In the genomic region with DNA sequence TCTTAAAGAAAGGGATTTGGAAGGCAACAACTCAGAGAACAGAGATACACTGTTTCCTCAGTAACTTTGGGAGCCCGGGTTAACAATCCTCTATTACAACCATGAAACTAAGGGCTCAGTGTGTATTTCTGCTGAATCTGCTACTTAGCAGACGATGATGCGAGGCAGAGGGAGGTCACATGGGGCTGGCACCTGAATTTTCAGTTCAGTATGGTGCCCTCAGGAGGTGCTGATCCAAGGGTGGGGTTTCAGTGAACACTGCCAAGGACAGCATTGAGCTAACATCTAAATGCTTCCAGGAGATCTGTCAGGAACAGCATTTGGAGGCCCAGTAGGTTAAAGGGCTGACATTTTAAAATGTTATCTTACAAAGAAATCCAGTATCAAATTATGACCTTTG, we compare ENCODE assay signal across 9 mouse cellular contexts. TPM values are rescaled to one million over a fixed set of nuclear protein-coding genes. Genes with fewer than 3 reads are reported as not detected.
A peak's percentile ranks its signal among the peaks of the same experiment; 100 is the strongest.
DNase-seq lines count a peak whose midpoint lies in the region; ATAC-seq and TF ChIP-seq lines count a peak whose summit lies in the region.
"Had no signal": no experiment of that assay in that cellular context is flagged by ENCODE, and none has a peak within 500 bp of the region (broad histone marks: within the 10 kb centered on the region; RNA-seq: fewer than 3 reads in every experiment).

No protein-coding gene starts in this region.

- peak overlapping the region; percentile 12; the same call in 1 of the 2 replicates for H3K9ac ChIP-seq in kidney, embryonic 15.5 days
- 0 out of 2 replicates have a peak overlapping the region, but pooled peaks have one; percentile 25 for H3K9ac ChIP-seq in embryonic facial prominence, embryonic 14.5 days (ENCODE audit: low read depth, low read length)
- H3K9ac ChIP-seq in intestine, embryonic 16.5 days (ENCODE audit: low read depth, low read length): peak overlapping the region; percentile 65
- H3K9ac ChIP-seq in midbrain, postnatal 0 days (replicated peaks; ENCODE audit: low read length, poor library complexity, severe bottlenecking): no peak overlapping the region

- DNase-seq in kidney, adult 8-10 months: no peak
- no peak for DNase-seq in embryonic facial prominence, embryonic 14.5 days (ENCODE audit: low spot score)
- DNase-seq in midbrain, postnatal 0 days (ENCODE audit: low spot score): no peak
- DNase-seq in gastrocnemius, adult 2 months: no peak
- no peak for DNase-seq in lung, postnatal 25 days (ENCODE audit: low spot score)
- DNase-seq: kidney, adult 9 months had no signal

- ATAC-seq in kidney, embryonic 15.5 days (replicated peaks; ENCODE audit: low FRiP score): no peak
- no peak for ATAC-seq in embryonic facial prominence, embryonic 14.5 days (ENCODE audit: low read depth)
- ATAC-seq in intestine, embryonic 16.5 days: no peak
- ATAC-seq in midbrain, postnatal 0 days (ENCODE audit: low FRiP score): no peak
- ATAC-seq in CD4-positive, CD25-positive, alpha-beta regulatory T cell, adult 4 months: no peak

- intact Hi-C loops in gastrocnemius, adult 2 months (cut with DNase I): loop anchor here (5.0 kb wide), 2 partner anchors 52 to 67 kb away; no protein-coding TSS in a partner anchor

- 59% methylated on average over 3 of the region's 3 CpGs for WGBS in kidney, embryonic 15.5 days
- WGBS in embryonic facial prominence, embryonic 14.5 days: 46% methylated on average over 3 of the region's 3 CpGs
- WGBS in intestine, embryonic 16.5 days: 42% methylated on average over 3 of the region's 3 CpGs
- WGBS in midbrain, postnatal 0 days: 60% methylated on average over 3 of the region's 3 CpGs

- H3K4me3 ChIP-seq in kidney, embryonic 15.5 days (replicated peaks): peak overlapping the region; percentile 34
- H3K4me3 ChIP-seq in embryonic facial prominence, embryonic 14.5 days (ENCODE audit: low read depth, low read length): peak overlapping the region; percentile 7
- H3K4me3 ChIP-seq in intestine, embryonic 16.5 days (ENCODE audit: low read length): peak overlapping the region; percentile 30
- no peak overlapping the region for H3K4me3 ChIP-seq in midbrain, postnatal 0 days (ENCODE audit: low read depth, low read length)
- H3K4me3 ChIP-seq in gastrocnemius, adult 2 months: no peak overlapping the region

- no peaks in the 10 kb centered on the region for H3K9me3 ChIP-seq in kidney, embryonic 15.5 days (replicated peaks)
- H3K9me3 ChIP-seq in embryonic facial prominence, embryonic 14.5 days (ENCODE audit: control insufficient read depth, low read length): no peaks in the 10 kb centered on the region
- H3K9me3 ChIP-seq in intestine, embryonic 16.5 days (ENCODE audit: control insufficient read depth, low read length): no peaks in the 10 kb centered on the region
- no peaks in the 10 kb centered on the region for H3K9me3 ChIP-seq in midbrain, postnatal 0 days (ENCODE audit: low read length)

- H3K4me2 ChIP-seq in kidney, embryonic 15.5 days: peak overlapping the region; percentile 55
- peak overlapping the region; percentile 39 for H3K4me2 ChIP-seq in embryonic facial prominence, embryonic 14.5 days (ENCODE audit: low read depth, low read length)
- H3K4me2 ChIP-seq in intestine, embryonic 16.5 days (ENCODE audit: low read depth, low read length): peak overlapping the region; percentile 56
- peak overlapping the region; percentile 12; the same call in 1 of the 2 replicates for H3K4me2 ChIP-seq in midbrain, postnatal 0 days (ENCODE audit: low read depth, low read length, poor library complexity, severe bottlenecking)

- 0 out of 2 replicates have a peak, but pooled peaks cover 3% of the 10 kb centered on the region for H3K27me3 ChIP-seq in kidney, embryonic 15.5 days
- 0 out of 2 replicates have a peak, but pooled peaks cover 10% of the 10 kb centered on the region for H3K27me3 ChIP-seq in embryonic facial prominence, embryonic 14.5 days (replicated peaks; ENCODE audit: control insufficient read depth, insufficient read depth, low read length)
- no peaks in the 10 kb centered on the region for H3K27me3 ChIP-seq in intestine, embryonic 16.5 days (replicated peaks; ENCODE audit: control insufficient read depth, insufficient read depth, low read length)
- H3K27me3 ChIP-seq in midbrain, postnatal 0 days (ENCODE audit: insufficient read depth, low read length): peaks cover 20% of the 10 kb centered on the region

- TF ChIP-seq CTCF in midbrain, postnatal 0 days (IDR thresholded peaks at IDR 0.05): no peak
- no peak for TF ChIP-seq CTCF in gastrocnemius, adult 2 months (IDR thresholded peaks at IDR 0.05)

- peaks cover 43% of the 10 kb centered on the region for H3K4me1 ChIP-seq in kidney, embryonic 15.5 days
- peaks cover 3% of the 10 kb centered on the region; the same call in 1 of the 2 replicates for H3K4me1 ChIP-seq in embryonic facial prominence, embryonic 14.5 days (ENCODE audit: control insufficient read depth, insufficient read depth, low read length)
- H3K4me1 ChIP-seq in intestine, embryonic 16.5 days (ENCODE audit: control insufficient read depth, insufficient read depth, low read length): peaks cover 27% of the 10 kb centered on the region
- H3K4me1 ChIP-seq in midbrain, postnatal 0 days (ENCODE audit: insufficient read depth, low read length): 0 out of 2 replicates have a peak, but pooled peaks cover 2% of the 10 kb centered on the region

- H3K36me3 ChIP-seq in kidney, embryonic 15.5 days: peaks cover 37% of the 10 kb centered on the region
- peaks cover 29% of the 10 kb centered on the region for H3K36me3 ChIP-seq in embryonic facial prominence, embryonic 14.5 days (ENCODE audit: control insufficient read depth, insufficient read depth, low read length)
- peaks cover 13% of the 10 kb centered on the region for H3K36me3 ChIP-seq in intestine, embryonic 16.5 days (ENCODE audit: control insufficient read depth, insufficient read depth, low read length)
- H3K36me3 ChIP-seq in midbrain, postnatal 0 days (ENCODE audit: insufficient read depth, low read length): no peaks in the 10 kb centered on the region

- H3K27ac ChIP-seq in kidney, embryonic 15.5 days: no peak overlapping the region
- H3K27ac ChIP-seq in embryonic facial prominence, embryonic 14.5 days (replicated peaks; ENCODE audit: low read depth, low read length): no peak overlapping the region
- H3K27ac ChIP-seq in intestine, embryonic 16.5 days (ENCODE audit: low read length): peak overlapping the region; percentile 74; the same call in 1 of the 2 replicates
- H3K27ac ChIP-seq in midbrain, postnatal 0 days (ENCODE audit: low read depth, low read length): no peak overlapping the region
- no peak overlapping the region for H3K27ac ChIP-seq in gastrocnemius, adult 2 months

RNA-seq across cellular contexts. Expression of a gene that starts 1.8 kb away (rescaled TPM):
- polyA plus RNA-seq in kidney, embryonic 15.5 days (2015; fragmentation: Nextera tagmentation; extraction: Ambion mirVana): 22.8 and 22.9 TPM in 2 replicates
- polyA plus RNA-seq in embryonic facial prominence, embryonic 14.5 days (2014; fragmentation: Nextera tagmentation; extraction: Ambion mirVana): 16.2 and 17.6 TPM in 2 replicates
- polyA plus RNA-seq in intestine, embryonic 16.5 days (2015; fragmentation: Nextera tagmentation; extraction: Ambion mirVana): 21.9 and 24.2 TPM in 2 replicates
- 1.0 and 1.8 TPM in 2 replicates for total RNA-seq in midbrain, postnatal 0 days (2014; rRNA removed)
- polyA plus RNA-seq in midbrain, postnatal 0 days (2015; fragmentation: Nextera tagmentation; extraction: Ambion mirVana): 0.53 and 0.70 TPM in 2 replicates
- not detected for total RNA-seq in gastrocnemius, adult 2 months (2021)
- polyA plus RNA-seq in CD4-positive, CD25-positive, alpha-beta regulatory T cell, adult 4 months (2017; shearing (Covaris generic)): 1 to 10 TPM; 1.1 to 3.2 TPM

RNA-seq across cellular contexts. Expression of a gene that starts 28.9 kb away (rescaled TPM):
- polyA plus RNA-seq in kidney, embryonic 15.5 days (2015; fragmentation: Nextera tagmentation; extraction: Ambion mirVana): 27.0 and 28.8 TPM in 2 replicates
- polyA plus RNA-seq in embryonic facial prominence, embryonic 14.5 days (2014; fragmentation: Nextera tagmentation; extraction: Ambion mirVana): 13.5 and 15.0 TPM in 2 replicates
- 14.4 and 15.3 TPM in 2 replicates for polyA plus RNA-seq in intestine, embryonic 16.5 days (2015; fragmentation: Nextera tagmentation; extraction: Ambion mirVana)
- total RNA-seq in midbrain, postnatal 0 days (2014; rRNA removed): 53.8 and 67.5 TPM in 2 replicates
- polyA plus RNA-seq in midbrain, postnatal 0 days (2015; fragmentation: Nextera tagmentation; extraction: Ambion mirVana): 12.4 and 18.3 TPM in 2 replicates
- 10 to 100 TPM; 18.5 to 36.0 TPM for total RNA-seq in gastrocnemius, adult 2 months (2021)
- 10 to 100 TPM; 30.6 to 45.1 TPM for polyA plus RNA-seq in CD4-positive, CD25-positive, alpha-beta regulatory T cell, adult 4 months (2017; shearing (Covaris generic))

RNA-seq across cellular contexts. Expression of a gene that starts 31.7 kb away (rescaled TPM):
- 4.9 and 11.3 TPM in 2 replicates for polyA plus RNA-seq in kidney, embryonic 15.5 days (2015; fragmentation: Nextera tagmentation; extraction: Ambion mirVana)
- 168 and 285 TPM in 2 replicates for polyA plus RNA-seq in embryonic facial prominence, embryonic 14.5 days (2014; fragmentation: Nextera tagmentation; extraction: Ambion mirVana)
- polyA plus RNA-seq in intestine, embryonic 16.5 days (2015; fragmentation: Nextera tagmentation; extraction: Ambion mirVana): 1.1 and 2.1 TPM in 2 replicates
- total RNA-seq in midbrain, postnatal 0 days (2014; rRNA removed): 0.42 TPM in 1 of 2 replicates, not detected in the other
- 0.20 and 0.23 TPM in 2 replicates for polyA plus RNA-seq in midbrain, postnatal 0 days (2015; fragmentation: Nextera tagmentation; extraction: Ambion mirVana)
- 100 to 1,000 TPM in 1 of 2 experiments, 10 to 100 TPM in 1; 77.1 to 238 TPM for total RNA-seq in gastrocnemius, adult 2 months (2021)
- polyA plus RNA-seq in CD4-positive, CD25-positive, alpha-beta regulatory T cell, adult 4 months (2017; shearing (Covaris generic)): not detected

Comparison
In these comparisons a context has a peak if more than half of its experiments do, and no peak if none do; other contexts are left out.
1. H3K4me3 ChIP-seq: peak in kidney, embryonic 15.5 days (single experiment), embryonic facial prominence, embryonic 14.5 days (single experiment) and intestine, embryonic 16.5 days (single experiment); none in midbrain, postnatal 0 days (single experiment) and gastrocnemius, adult 2 months (single experiment).
2. RNA of a gene that starts 31.7 kb away (polyA plus RNA-seq): 168 to 285 TPM in embryonic facial prominence, embryonic 14.5 days; 4.9 to 11.3 TPM in kidney, embryonic 15.5 days, 1.1 to 2.1 TPM in intestine, embryonic 16.5 days, not detected in CD4-positive, CD25-positive, alpha-beta regulatory T cell, adult 4 months and 0.20 to 0.23 TPM in midbrain, postnatal 0 days; every median in the first group is over 10 times any median in the second.
3. Peak in every context shown above with its lines, with median percentiles within 50 percentile points of each other: H3K4me2 ChIP-seq.